Mouse (Mus musculus): ENCODE measurements around the gene Nags. TPM values are rescaled to one million over a fixed set of nuclear protein-coding genes. Genes with fewer than 3 reads are reported as not detected.

Nags gene
- total RNA-seq (2023), result not detected

DNA sequence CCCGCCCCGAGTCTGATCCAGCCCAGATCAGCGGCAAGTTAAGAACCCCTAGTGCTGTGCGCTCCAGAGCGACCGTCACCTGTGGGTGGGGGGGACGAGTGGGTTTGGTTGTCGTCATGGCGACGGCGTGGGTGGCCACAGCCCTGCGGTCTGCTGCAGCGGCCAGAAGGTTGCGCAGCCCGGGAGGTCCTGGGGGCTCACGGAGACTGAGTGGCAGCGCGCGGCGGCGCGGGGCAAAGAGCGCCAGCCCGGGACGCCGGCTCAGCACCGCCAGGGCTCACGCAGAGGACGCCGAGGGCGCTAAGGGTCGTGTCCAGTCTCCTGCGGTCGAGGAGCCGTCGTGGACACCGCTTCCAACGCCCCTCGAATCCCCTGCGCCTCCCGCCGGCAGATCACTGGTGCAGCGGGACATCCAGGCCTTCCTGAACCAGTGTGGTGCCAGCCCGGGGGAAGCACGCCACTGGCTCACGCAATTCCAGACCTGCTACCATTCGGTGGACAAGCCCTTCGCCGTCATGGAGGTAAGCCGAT, at the start of gene Nags:
Gene Nags (plus strand): TSS at position 43 of the 531 bp plus-strand sequence.

GRCm38 (mm10) chr11:102101219-102101618, 44.1 kb upstream of the Nags start, which contains the start of gene Ppy:
TSS of gene Ppy (minus strand) at chr11:102101319.

GRCm38 (mm10) chr11:102107732-102108131, 37.6 kb upstream of the Nags start, which contains the start of gene Pyy:
TSS of gene Pyy (minus strand) at chr11:102107832.

GRCm38 (mm10) chr11:102156039-102156785, 10.9 kb downstream of the Nags start, which contains the start of gene Tmem101:
TSS of gene Tmem101 (minus strand) at chr11:102156404.

GRCm38 (mm10) chr11:102184646-102185495, 39.6 kb downstream of the Nags start, which contains the start of gene Lsm12:
TSS of gene Lsm12 (minus strand) at chr11:102185296.

DNA sequence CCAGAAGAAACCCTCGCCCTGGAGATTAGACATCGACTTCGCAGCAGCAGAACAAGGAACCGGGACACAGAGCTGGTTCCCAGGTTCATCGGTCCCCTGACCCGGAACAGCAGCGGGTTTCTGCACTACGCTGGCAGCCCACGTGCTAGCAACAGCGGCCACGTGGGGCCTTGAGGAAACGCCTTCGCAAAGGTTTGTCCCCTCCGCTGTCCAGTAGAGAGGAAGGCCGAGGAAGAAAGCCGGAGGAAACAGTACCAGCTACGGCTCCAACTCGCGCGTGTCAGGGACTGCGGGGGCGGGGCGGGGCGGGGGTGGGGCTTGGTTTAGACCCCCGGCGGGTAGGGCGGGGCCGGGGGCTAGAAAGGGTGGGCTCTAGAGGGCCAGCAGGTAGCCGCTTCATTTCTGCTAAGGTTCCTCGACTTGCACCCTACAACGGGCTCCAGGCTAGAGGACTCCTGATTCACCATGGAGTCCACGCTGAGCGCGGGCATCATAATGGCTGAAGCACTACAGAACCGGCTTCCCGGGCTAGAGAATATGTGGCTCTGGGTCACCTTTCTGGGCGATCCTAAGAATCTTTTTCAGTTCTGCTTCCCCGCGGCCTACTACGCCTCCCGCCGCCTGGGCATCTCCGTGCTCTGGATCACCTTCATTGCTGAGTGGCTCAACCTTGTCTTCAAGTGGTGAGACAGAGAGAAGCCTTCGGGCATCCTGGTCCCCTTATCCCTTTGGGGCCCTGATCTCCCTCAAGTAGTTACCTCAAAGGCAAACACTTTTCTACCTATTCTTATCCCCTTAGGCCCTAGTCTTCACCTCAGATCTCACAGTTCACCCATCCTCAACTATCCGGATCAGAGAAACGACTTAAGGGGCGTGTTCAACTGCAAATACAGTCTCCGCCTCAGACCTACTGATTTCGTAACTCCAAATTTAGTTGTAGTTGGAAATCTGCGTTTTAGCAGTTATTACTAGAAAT, 44.4 kb downstream of the Nags start, which contains the start of gene G6pc3:
Gene G6pc3 (plus strand): TSS at position 160 of the 976 bp plus-strand sequence.

Other genes with a start within 250 kb of the Nags start
- gene Sost, start 178.5 kb upstream of the Nags start, total RNA-seq (2023), result not detected
- not detected for gene Cfap97d1, start 161.2 kb upstream of the Nags start, total RNA-seq (2023)
- 2.3 TPM for gene Dusp3, start 158.5 kb upstream of the Nags start, total RNA-seq (2023)
- gene Mpp3, start 117.1 kb upstream of the Nags start, total RNA-seq (2023), result not detected
- not detected for gene Cd300lg, start 104.0 kb upstream of the Nags start, total RNA-seq (2023)
- 2.8 TPM for gene Mpp2, start 57.0 kb upstream of the Nags start, total RNA-seq (2023)
- not detected for gene Ppy, start 44.2 kb upstream of the Nags start, total RNA-seq (2023)
- gene Pyy, start 37.7 kb upstream of the Nags start, total RNA-seq (2023), result not detected
- 11.1 TPM for gene Tmem101, start 10.9 kb downstream of the Nags start, total RNA-seq (2023)
- 48.7 TPM for gene Lsm12, start 39.8 kb downstream of the Nags start, total RNA-seq (2023)
- 29.7 TPM for gene G6pc3, start 44.1 kb downstream of the Nags start, total RNA-seq (2023)
- 147 TPM for gene Hdac5, start 84.7 kb downstream of the Nags start, total RNA-seq (2023)
- gene BC030867, start 103.4 kb downstream of the Nags start, total RNA-seq (2023), result not detected
- not detected for gene Asb16, start 123.2 kb downstream of the Nags start, total RNA-seq (2023)
- 36.2 TPM for gene Tmub2, start 139.4 kb downstream of the Nags start, total RNA-seq (2023)
- gene Atxn7l3, start 151.1 kb downstream of the Nags start, total RNA-seq (2023), result 80.0 TPM
- 126 TPM for gene Ubtf, start 174.2 kb downstream of the Nags start, total RNA-seq (2023)
- 0.74 TPM for gene Slc4a1, start 220.7 kb downstream of the Nags start, total RNA-seq (2023)
- 4.7 TPM for gene Rundc3a, start 247.9 kb downstream of the Nags start, total RNA-seq (2023)

All from CD4-positive naive resting alpha-beta T cell, adult 57 days (primary cell).